Mouse (Mus musculus) CH12.LX (cell line): ENCODE data around the gene Srrm4.

Experiments used
- BHLHE40 ChIP-seq: IDR thresholded peaks from 2 replicates; pipeline ENCODE4 v1.6.1; 2011; ENCODE audit warnings: mild to moderate bottlenecking, low read depth, low read length, improper control_type of control experiment
- CHD1 ChIP-seq: IDR thresholded peaks from 2 replicates; pipeline ENCODE4 v1.6.1; 2012; ENCODE audit warnings: low read depth, low read length, improper control_type of control experiment, inconsistent platforms
- CTCF ChIP-seq, 2 experiments: IDR thresholded peaks in 1 of 2; conservative IDR thresholded peaks in 1 of 2; 2 replicates each; pipeline ENCODE4 v1.5.1; 2011 to 2012; ENCODE audit warnings: low read depth in 2 of 2, low read length in 2 of 2, improper control_type of control experiment in 1 of 2, inconsistent platforms in 1 of 2, mild to moderate bottlenecking in 1 of 2, moderate library complexity in 1 of 2
- EP300 ChIP-seq: IDR thresholded peaks from 2 replicates; pipeline ENCODE4 v1.6.1; 2011; ENCODE audit warnings: low read length, improper control_type of control experiment
- GABPA ChIP-seq: IDR thresholded peaks from 2 replicates; pipeline ENCODE4 v1.6.1; 2012; ENCODE audit warnings: low read depth, low read length, improper control_type of control experiment, inconsistent platforms; ENCODE audit not compliant: insufficient replicate concordance
- JUND ChIP-seq: conservative IDR thresholded peaks from 2 replicates; pipeline ENCODE4 v1.6.1; 2011; ENCODE audit warnings: low read depth, low read length, improper control_type of control experiment
- NRF1 ChIP-seq: IDR thresholded peaks from 2 replicates; pipeline ENCODE4 v1.6.1; 2014; ENCODE audit warnings: low read depth, mild to moderate bottlenecking, inconsistent platforms, low read length, improper control_type of control experiment, moderate library complexity
- POLR2A ChIP-seq: IDR thresholded peaks from 2 replicates; pipeline ENCODE4 v1.6.1; 2011; ENCODE audit warnings: low read depth, mild to moderate bottlenecking, improper control_type of control experiment, low read length
- UBTF ChIP-seq: IDR thresholded peaks from 2 replicates; pipeline ENCODE4 v1.6.1; 2012; ENCODE audit warnings: low read depth, mild to moderate bottlenecking, inconsistent platforms, low read length, improper control_type of control experiment, moderate library complexity
- USF1 ChIP-seq: IDR thresholded peaks from 2 replicates; pipeline ENCODE4 v1.6.1; 2014; ENCODE audit warnings: low read depth, mild to moderate bottlenecking, inconsistent platforms, low read length, improper control_type of control experiment
- ZNF384 ChIP-seq: IDR thresholded peaks from 2 replicates; pipeline ENCODE4 v1.6.1; 2012; ENCODE audit warnings: low read depth, low read length, improper control_type of control experiment, inconsistent platforms

GRCm38 (mm10) chr5:116556614-116557013 is 35.0 kb downstream of the Srrm4 start:
- no peak for TF ChIP-seq POLR2A
- TF ChIP-seq EP300, result no peak
- TF ChIP-seq JUND, result no peak
- TF ChIP-seq CTCF (conservative IDR thresholded peaks at IDR 0.05 in 1 of 2, IDR thresholded peaks at IDR 0.05 in 1 of 2; ENCODE audit: low read depth in 2 of 2, low read length in 2 of 2), result no peak
- TF ChIP-seq BHLHE40, result no peak
- TF ChIP-seq UBTF, result no peak
- no peak for TF ChIP-seq ZNF384
- TF ChIP-seq GABPA, result no peak
- TF ChIP-seq USF1, result no peak
- no peak for TF ChIP-seq CHD1
- no peak for TF ChIP-seq NRF1
